Mouse (Mus musculus) liver, embryonic 16.5 days (tissue): ENCODE results near the gene Prrt3. TPM values are rescaled to one million over a fixed set of nuclear protein-coding genes. Genes with fewer than 3 reads are reported as not detected.
A peak's percentile ranks its signal among the peaks of the same experiment; 100 is the strongest.

Experiments used
- ATAC-seq: fragments of 200-750 bp; cut with Nextera tagmentation; 2 replicates; pipeline ENCODE4 v1.8.0; 2017; ENCODE audit warnings: low read depth, mild to moderate bottlenecking, moderate number of reproducible peaks, moderate library complexity
- H3K27ac ChIP-seq: fragments of 300-500 bp; sonication (generic); 2 replicates; pipeline ENCODE4 v1.5.1; 2014; ENCODE audit warnings: mild to moderate bottlenecking, low read length
- H3K27me3 ChIP-seq: fragments of 300-500 bp; sonication (generic); 2 replicates; pipeline ENCODE4 v1.6.1; 2014; ENCODE audit warnings: low read depth, low read length, mixed read lengths; ENCODE audit not compliant: control insufficient read depth, insufficient read depth
- H3K36me3 ChIP-seq: fragments of 300-500 bp; sonication (generic); 2 replicates; pipeline ENCODE4 v1.6.1; 2014; ENCODE audit warnings: mild to moderate bottlenecking; ENCODE audit not compliant: control insufficient read depth, insufficient read depth
- H3K4me1 ChIP-seq: fragments of 300-500 bp; sonication (generic); 2 replicates; pipeline ENCODE4 v1.6.1; 2014; ENCODE audit warnings: low read depth, low read length, mixed read lengths; ENCODE audit not compliant: control insufficient read depth
- H3K4me2 ChIP-seq: fragments of 300-500 bp; sonication (generic); 2 replicates; pipeline ENCODE4 v1.6.1; 2014; ENCODE audit warnings: low read depth, low read length, mixed read lengths
- H3K4me3 ChIP-seq: fragments of 300-500 bp; sonication (generic); 2 replicates; pipeline ENCODE4 v1.5.1; 2014; ENCODE audit warnings: low read depth, mild to moderate bottlenecking, low read length
- H3K9ac ChIP-seq: fragments of 300-500 bp; sonication (generic); 2 replicates; pipeline ENCODE4 v1.6.1; 2014; ENCODE audit warnings: low read depth, low read length
- H3K9me3 ChIP-seq: fragments of 300-500 bp; sonication (generic); replicated peaks from 2 replicates; pipeline ENCODE4 v1.6.1; 2016; ENCODE audit warnings: low read length; ENCODE audit not compliant: control insufficient read depth
- WGBS: fragments of 180-500 bp; shearing (Covaris S2); extraction: QIAGEN DNeasy Blood & Tissue Kit; methylation state at CpG from one replicate; pipeline ENCODE4 v1.1.7; 2014; ENCODE audit not compliant: insufficient replicate concordance; 5-methylcytosine and 5-hydroxymethylcytosine counted together
- polyA plus RNA-seq: library from polyadenylated mRNA; unstranded; fragments of >200 nt; fragmentation: Nextera tagmentation; extraction: Ambion mirVana; gene quantifications from 2 replicates; pipeline ENCODE4 v1.2.1, GENCODE M21; 2015

Gene Prrt3
- polyA plus RNA-seq, 1 experiment from 2014 or later, result 0.05 TPM

- H3K27me3 ChIP-seq, result no peaks in the 10 kb centered on the region
- no peaks in the 10 kb centered on the region for H3K4me1 ChIP-seq
- WGBS, result 39% methylated on average over 8 of the region's 8 CpGs
- H3K36me3 ChIP-seq, result peaks cover 60% of the 10 kb centered on the region
- H3K4me3 ChIP-seq, result no peak overlapping the region
- H3K4me2 ChIP-seq, result no peak overlapping the region
- H3K9me3 ChIP-seq, result no peaks in the 10 kb centered on the region
- H3K27ac ChIP-seq, result no peak overlapping the region
- ATAC-seq, result peak; percentile 21; the same call in 1 of the 2 replicates
- H3K9ac ChIP-seq, result no peak overlapping the region
These were observed 15.8 kb upstream of the Prrt3 start for GRCm38 (mm10) chr6:113517434-113518080.

- no peak overlapping the region for H3K9ac ChIP-seq
- H3K36me3 ChIP-seq, result peaks cover 43% of the 10 kb centered on the region
- no peak overlapping the region for H3K27ac ChIP-seq
- H3K27me3 ChIP-seq, result no peaks in the 10 kb centered on the region
- ATAC-seq, result no peak
- no peak overlapping the region for H3K4me2 ChIP-seq
- H3K4me3 ChIP-seq, result no peak overlapping the region
- no peaks in the 10 kb centered on the region for H3K4me1 ChIP-seq
- WGBS, result 45% methylated on average over 3 of the region's 3 CpGs
- H3K9me3 ChIP-seq, result no peaks in the 10 kb centered on the region
These were observed 12.9 kb upstream of the Prrt3 start for GRCm38 (mm10) chr6:113514600-113514999.

GRCm38 (mm10) chr6:113513944-113514343, 12.2 kb upstream of the Prrt3 start:
- Histone ChIP-seq H3K27me3 (no peaks in the 10 kb centered on the region), H3K4me2 (no peak overlapping the region), H3K9me3 (no peaks in the 10 kb centered on the region), H3K27ac (no peak overlapping the region), H3K4me1 (no peaks in the 10 kb centered on the region), H3K9ac (no peak overlapping the region), H3K36me3 (peaks cover 37% of the 10 kb centered on the region), H3K4me3 (no peak overlapping the region)
- WGBS, result 88% methylated on average over 6 of the region's 6 CpGs
- ATAC-seq, result no peak

GRCm38 (mm10) chr6:113508947-113509280, 7.2 kb upstream of the Prrt3 start:
- H3K9me3 ChIP-seq, result no peaks in the 10 kb centered on the region
- no peak overlapping the region for H3K4me2 ChIP-seq
- WGBS, result 41% methylated on average over 5 of the region's 5 CpGs
- no peak overlapping the region for H3K27ac ChIP-seq
- no peak overlapping the region for H3K9ac ChIP-seq
- H3K27me3 ChIP-seq, result no peaks in the 10 kb centered on the region
- peaks cover 4% of the 10 kb centered on the region for H3K36me3 ChIP-seq
- H3K4me1 ChIP-seq, result no peaks in the 10 kb centered on the region
- no peak overlapping the region for H3K4me3 ChIP-seq
- no peak for ATAC-seq

- WGBS, result 53% methylated on average over 7 of the region's 7 CpGs
- H3K9me3 ChIP-seq, result no peaks in the 10 kb centered on the region
- no peak overlapping the region for H3K4me2 ChIP-seq
- no peaks in the 10 kb centered on the region for H3K27me3 ChIP-seq
- H3K4me3 ChIP-seq, result no peak overlapping the region
- H3K9ac ChIP-seq, result no peak overlapping the region
- H3K4me1 ChIP-seq, result no peaks in the 10 kb centered on the region
- no peak for ATAC-seq
- H3K36me3 ChIP-seq, result no peaks in the 10 kb centered on the region
- H3K27ac ChIP-seq, result no peak overlapping the region
These were observed 6.7 kb upstream of the Prrt3 start for GRCm38 (mm10) chr6:113508272-113508946.

GRCm38 (mm10) chr6:113507130-113507529, 5.4 kb upstream of the Prrt3 start:
- Histone ChIP-seq H3K27ac (no peak overlapping the region), H3K36me3 (no peaks in the 10 kb centered on the region), H3K9me3 (no peaks in the 10 kb centered on the region), H3K9ac (no peak overlapping the region), H3K4me3 (no peak overlapping the region), H3K4me1 (no peaks in the 10 kb centered on the region), H3K27me3 (no peaks in the 10 kb centered on the region; the same call in 1 of the 2 replicates), H3K4me2 (no peak overlapping the region)
- ATAC-seq, result no peak

GRCm38 (mm10) chr6:113505689-113506088, 4.0 kb upstream of the Prrt3 start:
- H3K36me3 ChIP-seq, result no peaks in the 10 kb centered on the region
- no peaks in the 10 kb centered on the region for H3K9me3 ChIP-seq
- 70% methylated on average over 1 of the region's 1 CpGs for WGBS
- H3K9ac ChIP-seq, result no peak overlapping the region
- no peak overlapping the region for H3K4me2 ChIP-seq
- H3K4me3 ChIP-seq, result no peak overlapping the region
- no peak overlapping the region for H3K27ac ChIP-seq
- no peaks in the 10 kb centered on the region for H3K4me1 ChIP-seq
- no peak for ATAC-seq
- H3K27me3 ChIP-seq, result peaks cover 14% of the 10 kb centered on the region

- no peak for ATAC-seq
- no peak overlapping the region for H3K27ac ChIP-seq
- no peak overlapping the region for H3K4me3 ChIP-seq
- H3K27me3 ChIP-seq, result peaks cover 20% of the 10 kb centered on the region
- no peak overlapping the region for H3K4me2 ChIP-seq
- 64% methylated on average over 2 of the region's 2 CpGs for WGBS
- no peaks in the 10 kb centered on the region for H3K36me3 ChIP-seq
- no peaks in the 10 kb centered on the region for H3K9me3 ChIP-seq
- no peaks in the 10 kb centered on the region for H3K4me1 ChIP-seq
- H3K9ac ChIP-seq, result no peak overlapping the region
These were observed 1.1 kb upstream of the Prrt3 start for GRCm38 (mm10) chr6:113502801-113503200.

GRCm38 (mm10) chr6:113499346-113499745, 2.4 kb downstream of the Prrt3 start:
- WGBS, result 31% methylated on average over 6 of the region's 6 CpGs
- Histone ChIP-seq H3K9me3 (no peaks in the 10 kb centered on the region), H3K27ac (no peak overlapping the region), H3K4me2 (no peak overlapping the region), H3K4me3 (no peak overlapping the region), H3K4me1 (peaks cover 6% of the 10 kb centered on the region), H3K27me3 (peaks cover 37% of the 10 kb centered on the region), H3K36me3 (no peaks in the 10 kb centered on the region), H3K9ac (no peak overlapping the region)
- no peak for ATAC-seq
